Mouse (Mus musculus) urinary bladder, adult 2 months (tissue): Measurements from ENCODE around the gene Lif. TPM values are rescaled to one million over a fixed set of nuclear protein-coding genes. Genes with fewer than 3 reads are reported as not detected.

Experiments used
- DNase-seq: peaks from one replicate; pipeline ENCODE4 v3.0.0; 2022; ENCODE audit warnings: low spot score
- polyA plus RNA-seq: library from polyadenylated mRNA; depleted of rRNA; stranded (reverse); fragments of >200 nt; gene quantifications from 2 replicates; pipeline ENCODE4 v1.2.3, GENCODE M21; 2012; rRNA removed

Gene Lif
- polyA plus RNA-seq = 2.5 and 2.8 TPM in 2 replicates

DNA sequence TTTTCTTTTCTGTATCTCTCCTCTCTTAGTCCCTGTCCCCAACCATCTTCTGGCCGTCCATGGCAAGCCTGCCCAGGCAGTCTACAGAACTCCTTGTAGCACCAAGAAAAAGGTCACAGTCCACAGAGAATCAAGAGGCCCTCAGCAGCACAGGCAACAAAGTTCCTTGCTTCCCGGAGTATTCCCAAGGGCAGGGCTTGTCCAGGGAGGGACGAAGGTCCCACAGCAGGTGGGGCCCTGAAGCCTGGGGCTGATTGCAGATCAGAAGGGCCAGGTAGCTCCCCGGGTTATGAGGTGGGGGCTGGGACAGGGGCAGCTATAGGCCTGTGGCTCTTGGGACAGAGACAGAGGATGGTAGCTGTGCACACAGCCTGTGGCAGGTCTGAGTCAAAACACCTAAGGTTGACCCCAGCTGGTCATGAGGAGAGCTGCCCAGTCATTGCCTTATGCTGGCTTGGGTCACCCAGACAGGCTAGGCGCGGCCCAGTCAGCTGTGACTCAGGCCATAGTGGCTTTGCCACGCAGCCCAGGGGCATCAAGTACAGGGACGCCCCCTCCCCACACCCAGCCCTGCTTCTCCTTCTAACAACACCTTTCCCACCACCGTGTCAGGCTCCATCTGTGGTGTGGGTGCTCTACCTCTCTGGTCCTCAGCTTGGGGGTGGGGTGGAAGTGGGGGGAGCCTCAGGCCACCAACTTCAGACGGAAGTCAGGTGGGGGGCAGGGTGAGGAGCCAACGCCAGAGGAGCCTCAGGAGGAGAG, at the start of gene Lif:
Gene Lif, plus strand, starts transcription at position 712 of the 762 bp plus-strand sequence.
- DNase-seq = no peak

DNA sequence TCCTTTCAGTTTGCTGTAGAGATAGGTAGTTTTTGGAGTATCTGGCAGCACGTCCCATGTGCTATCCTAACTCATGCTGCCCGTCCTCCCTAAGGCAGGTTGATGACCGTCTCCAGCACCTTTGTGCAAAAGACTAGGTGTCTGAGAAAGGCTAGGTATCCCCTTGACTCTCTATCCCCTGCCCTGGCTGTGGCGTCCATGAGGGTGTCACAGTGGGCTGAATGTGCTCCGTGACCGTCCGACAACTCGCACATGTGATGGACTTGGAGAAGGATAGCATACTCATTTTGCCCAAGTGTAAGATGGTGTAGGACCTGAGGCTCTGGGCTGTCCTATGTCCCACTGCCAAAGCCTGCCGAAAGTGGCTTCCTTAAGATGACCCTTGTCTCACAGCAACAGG, 49.7 kb upstream of the Lif start:
- no peak for DNase-seq

DNA sequence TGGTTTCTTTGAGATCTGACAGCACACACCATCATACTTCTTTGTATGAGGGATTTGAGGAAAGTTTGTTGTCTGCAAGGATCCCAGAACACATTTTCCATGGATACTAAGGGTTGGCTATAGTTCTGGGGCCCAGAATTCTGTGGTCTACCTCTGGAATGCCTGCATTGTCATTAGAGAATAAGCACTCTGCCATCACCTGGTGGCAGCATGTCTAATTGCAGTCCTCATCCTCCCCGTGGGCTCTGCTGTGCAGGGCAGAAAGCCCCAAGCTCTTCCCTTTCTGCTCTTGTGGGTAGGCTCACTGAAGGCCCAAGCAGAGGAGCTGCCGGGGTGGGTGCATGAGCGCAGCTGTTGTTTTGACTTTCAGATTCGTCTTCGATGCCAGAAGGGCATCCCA, 47.8 kb upstream of the Lif start:
- no peak for DNase-seq

DNA sequence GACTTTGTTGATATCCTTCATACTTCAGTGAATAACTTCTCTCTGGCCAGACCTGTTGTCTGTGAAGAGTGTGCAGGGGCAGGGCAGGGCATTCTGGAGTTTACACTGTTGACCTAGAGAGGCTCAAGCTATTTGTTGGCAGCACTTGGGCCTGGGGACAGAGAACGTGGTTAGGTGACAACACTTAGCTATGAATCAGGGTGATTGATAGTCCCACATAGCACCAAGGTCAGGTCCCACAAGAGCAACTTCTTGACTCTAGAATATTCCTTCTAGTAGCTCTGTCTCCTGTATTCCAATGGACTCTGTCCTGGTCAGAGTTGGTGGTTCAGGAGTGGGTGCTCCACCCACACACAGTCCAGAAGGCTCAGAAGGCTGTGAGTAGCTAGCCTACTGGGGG, 46.6 kb upstream of the Lif start:
- DNase-seq = no peak

DNA sequence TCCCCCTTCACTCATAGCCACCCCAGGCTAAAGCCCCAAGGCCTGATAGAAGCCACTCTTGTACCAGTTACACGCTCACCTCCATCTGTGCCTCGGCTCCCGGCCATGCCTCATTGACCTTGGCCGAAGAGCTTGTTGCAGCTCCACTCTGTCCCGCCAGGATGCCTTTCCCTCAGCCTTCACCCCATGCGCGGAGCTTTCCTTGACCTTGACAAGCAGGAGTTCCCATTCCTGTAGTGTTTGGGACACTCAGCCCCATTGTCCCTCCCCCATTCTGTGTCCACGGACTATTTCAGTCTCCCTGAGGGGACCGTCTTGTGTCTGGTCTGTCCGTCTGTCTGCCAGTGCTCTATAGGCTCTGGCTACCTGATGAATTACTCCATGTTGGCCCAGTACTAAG, 44.2 kb upstream of the Lif start:
- peak; percentile 19 for DNase-seq

DNA sequence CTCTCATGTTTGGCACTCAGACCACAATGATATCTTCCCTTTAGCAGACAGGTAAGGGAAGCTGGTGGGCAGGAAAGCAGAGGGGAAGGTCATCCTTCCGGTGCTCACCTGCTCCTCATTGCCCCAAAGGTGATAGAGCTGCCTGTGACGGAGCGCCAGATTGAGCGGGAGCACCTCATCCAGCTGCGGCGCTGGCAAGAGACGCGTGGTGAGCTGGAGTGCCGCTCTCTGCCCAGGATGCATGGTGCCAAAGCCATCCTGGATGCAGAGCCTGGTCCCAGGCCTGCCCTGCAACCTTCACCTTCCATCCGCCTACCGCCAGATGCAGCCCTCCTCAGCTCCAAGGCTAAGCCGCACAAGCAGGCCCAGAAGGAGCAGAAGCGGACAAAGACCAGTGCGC, 42.8 kb upstream of the Lif start:
- DNase-seq = no peak

DNA sequence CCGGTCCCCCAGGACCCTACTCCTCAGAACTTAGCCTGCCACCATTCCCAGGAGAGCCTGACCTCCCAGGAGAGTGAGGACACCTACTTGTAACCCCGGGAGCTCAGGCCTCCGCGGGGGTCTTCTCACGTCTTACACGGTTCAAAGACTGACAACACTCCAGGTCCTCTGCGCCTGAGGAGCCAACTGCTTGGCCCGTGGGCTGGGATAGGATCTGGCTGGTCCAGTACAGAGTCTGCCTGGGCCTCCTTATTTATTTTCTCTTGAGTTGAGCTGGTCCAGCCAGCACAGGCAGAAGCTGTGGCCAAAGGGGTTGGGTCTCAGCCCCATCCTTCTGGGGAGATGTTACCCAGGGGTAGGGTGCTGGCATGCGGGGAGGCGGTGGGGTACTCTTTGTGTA, 42.3 kb upstream of the Lif start:
- DNase-seq = no peak

DNA sequence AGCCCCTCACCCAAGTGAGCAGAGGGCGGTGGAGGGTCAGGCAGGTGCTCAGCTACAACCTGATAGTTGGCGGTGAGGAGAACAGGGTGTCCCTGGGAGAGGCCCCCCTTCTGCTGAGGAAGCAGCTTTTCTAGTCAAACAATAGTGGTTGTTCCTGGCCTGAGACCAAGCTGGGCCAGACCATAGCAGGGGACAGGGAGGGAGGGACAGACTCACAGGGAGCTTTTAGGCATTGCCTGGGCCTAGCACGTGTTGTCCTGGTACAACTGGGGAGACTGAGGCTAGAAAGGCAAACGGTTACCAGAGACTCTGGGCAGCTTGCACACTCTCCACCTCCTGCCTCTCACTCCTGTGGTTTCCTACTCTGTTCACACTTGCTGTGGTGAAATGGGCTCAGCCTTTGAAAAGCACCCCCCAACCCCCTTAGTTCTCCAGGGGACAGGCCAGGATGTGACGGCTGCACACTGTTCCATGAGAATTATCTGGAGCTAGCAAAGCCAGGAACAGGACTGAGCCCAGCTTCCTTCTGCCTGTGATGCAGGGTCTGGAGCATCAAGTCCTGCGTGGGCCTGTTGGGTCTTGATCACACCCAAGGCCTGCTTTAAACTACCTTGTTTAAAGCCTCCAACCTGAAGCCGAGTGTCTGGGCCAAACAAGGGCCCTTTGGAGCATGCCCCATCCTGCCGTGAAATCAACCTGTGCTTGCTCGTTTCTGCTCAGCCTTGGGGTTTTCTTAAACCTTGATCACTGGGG, 40.9 kb upstream of the Lif start:
- no peak for DNase-seq

DNA sequence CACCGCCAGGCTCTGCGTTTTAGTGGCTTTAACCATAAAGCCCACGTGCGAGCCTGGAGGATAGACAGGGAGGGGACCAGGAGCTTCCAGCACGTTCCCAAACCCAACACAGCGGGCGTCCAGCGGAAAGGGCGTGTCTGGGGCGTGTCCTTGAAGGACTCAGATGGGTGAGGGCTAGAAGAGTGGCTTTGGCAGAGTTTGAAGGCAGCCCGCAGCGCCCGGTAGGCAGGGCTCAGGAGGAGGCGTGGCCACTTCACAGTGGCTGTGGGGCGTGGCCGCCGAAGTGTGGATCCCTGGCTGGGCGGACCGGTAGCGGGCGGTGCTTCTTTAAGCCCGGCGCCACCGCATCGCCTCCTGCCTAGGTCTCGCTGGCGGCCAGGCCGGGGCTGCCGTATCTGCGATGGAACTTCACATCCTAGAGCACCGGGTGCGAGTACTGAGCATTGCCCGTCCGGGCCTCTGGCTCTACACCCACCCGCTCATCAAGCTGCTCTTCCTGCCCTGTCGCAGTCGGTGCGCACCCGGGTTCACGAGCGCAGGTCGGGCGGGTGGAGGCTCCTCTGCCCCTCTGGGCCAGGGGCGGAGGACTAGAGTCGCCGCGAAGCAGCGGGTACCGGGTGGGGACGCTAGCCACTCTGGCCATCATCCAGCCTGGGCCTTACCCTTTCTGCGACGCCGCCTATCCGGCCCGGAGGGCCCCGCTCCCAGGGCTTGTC, 39.3 kb upstream of the Lif start, which contains the start of gene Castor1:
Gene Castor1, plus strand, starts transcription at position 312 of the 716 bp plus-strand sequence.
- DNase-seq = peak; percentile 78

DNA sequence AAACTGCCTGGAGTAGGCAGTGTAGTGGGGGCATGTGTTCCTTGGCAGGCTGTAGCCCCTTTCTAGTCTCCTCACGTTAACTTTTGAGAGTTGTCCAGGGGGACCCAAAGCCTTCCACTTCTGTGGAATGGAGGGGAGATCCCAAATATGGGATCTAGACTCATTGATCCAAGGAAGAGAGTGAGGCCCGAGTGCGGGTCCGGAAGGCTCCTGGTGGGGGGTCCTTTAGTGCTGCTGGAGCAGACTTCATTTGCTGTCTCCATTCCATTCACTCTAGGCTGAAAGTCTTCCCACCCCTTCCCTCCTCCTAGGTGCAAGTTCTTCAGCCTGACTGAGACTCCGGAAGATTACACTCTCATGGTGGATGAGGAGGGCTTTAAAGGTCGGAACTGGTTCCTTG, 38.7 kb upstream of the Lif start:
- no peak for DNase-seq

DNA sequence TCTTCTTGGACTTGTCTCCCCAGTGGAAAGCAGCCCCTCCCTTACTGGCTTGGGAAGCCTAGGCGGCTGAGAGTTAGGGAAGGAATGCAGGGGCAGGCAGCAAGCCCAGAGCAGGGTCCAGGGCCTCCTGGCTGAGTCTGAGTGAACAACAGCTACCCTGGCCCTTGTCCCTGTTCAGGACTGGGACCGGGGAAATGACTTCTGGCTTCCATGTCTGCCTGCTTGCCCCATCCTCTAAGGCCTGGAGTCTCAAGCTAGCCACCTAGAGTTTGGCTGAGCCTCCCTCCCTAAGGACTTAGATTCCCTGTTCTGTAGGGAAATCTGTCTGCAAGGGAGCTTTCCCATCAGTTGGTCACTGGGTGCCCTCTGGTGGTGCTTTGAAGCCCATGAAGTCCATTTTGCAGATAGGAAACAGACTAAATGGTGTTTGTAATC, 38.0 kb upstream of the Lif start:
- DNase-seq = no peak

DNA sequence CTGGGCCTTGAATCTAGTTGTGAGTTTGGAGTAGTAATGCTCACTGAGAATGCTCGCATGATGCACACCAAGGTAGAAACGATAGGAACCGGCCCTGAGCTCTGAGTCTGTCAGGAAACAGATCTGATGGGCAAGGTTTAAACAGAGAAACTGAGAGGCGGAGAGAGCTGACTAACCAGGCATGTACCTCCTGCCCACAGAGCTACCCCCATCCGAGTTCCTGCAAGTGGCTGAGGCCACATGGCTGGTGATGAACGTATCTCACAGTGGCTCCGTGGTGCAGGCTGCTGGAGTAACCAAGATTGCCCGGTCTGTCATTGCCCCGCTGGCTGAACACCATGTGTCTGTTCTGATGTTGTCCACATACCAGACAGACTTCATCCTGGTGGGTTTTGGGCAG, 37.4 kb upstream of the Lif start:
- DNase-seq = no peak

DNA sequence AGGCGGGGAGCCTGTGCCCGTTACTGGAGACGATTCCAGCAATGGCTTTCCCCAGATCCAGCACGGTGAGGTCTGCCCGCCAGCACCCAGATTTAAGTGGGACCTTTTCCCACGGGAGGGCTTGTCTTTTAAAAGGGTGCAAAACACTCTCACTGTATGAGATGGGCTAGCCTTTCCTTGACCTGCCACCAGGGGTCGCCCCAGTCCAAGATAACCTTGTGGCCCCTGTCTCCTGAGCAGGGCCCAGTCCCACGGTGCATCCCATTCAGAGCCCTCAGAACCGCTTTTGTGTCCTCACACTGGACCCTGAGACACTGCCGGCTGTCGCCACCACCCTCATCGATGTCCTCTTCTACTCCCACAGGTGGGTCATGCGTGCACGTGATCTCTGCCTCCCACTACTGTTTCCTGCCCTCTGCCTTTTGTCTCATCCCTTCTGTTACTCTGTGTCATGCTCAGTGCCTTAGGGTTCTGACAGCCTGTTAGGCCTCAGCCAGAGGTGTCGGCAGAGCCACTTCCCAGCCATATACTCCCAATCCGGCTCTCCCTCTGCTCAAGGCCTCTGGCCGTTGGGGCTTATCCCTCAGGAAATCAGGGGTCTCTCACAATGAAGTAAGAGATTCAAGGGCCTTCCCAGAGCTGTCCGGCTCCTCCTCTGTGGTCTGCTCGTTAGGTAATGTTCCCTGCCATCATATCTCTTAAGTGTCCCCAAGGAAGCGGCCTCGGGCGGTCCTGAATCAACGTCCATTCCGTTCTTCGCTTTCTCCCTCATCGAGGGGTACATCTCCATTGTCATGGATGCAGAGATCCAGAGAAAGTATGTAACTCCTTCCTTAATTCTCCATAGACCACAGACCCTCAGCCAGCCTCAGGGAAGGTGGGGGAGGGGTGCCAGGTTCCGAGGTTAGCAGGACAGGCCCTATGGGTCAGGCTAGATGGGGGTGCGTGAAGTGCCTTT, 36.6 kb upstream of the Lif start:
- peak; percentile 71 for DNase-seq

DNA sequence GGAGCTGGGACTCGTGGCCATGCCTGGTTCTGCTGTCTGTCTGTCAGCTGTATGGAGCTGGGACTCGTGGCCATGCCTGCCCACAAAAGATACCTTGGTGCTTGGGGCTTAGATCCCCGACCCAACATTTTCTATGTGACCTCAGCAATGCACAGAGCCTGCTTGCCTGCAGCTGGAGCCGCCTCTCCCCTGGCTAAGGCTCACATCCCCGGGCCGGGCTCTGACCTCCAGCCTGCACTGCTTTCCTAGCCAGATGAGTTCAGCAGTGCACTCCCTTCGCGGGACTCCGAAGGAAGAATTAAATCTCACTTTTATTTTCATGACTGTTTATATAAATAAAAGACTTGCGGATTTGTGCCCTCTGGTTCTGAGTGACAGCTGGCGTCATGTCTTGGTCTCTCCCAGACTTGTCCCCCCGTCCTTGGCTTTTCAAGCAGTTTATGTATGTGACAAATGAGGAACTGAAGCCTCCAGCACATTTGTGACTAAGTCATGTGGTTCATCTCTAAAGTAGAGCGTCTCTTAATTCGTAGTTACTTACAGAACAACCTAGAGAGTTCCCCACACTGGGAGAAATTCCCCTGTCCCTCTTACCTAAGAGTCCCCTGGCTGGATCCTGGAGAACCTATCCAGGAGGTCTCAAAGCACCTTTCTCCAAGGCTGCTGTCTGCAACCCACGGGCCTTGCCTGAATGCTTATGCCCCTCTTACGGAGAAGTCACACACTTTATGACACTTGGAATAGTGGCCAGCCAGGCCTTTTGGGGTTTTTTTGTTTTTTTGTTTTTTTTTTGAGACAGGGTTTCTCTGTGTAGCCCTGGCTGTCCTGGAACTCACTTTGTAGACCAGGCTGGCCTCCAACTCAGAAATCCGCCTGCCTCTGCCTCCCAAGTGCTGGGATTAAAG, 35.1 kb upstream of the Lif start:
- DNase-seq = no peak

DNA sequence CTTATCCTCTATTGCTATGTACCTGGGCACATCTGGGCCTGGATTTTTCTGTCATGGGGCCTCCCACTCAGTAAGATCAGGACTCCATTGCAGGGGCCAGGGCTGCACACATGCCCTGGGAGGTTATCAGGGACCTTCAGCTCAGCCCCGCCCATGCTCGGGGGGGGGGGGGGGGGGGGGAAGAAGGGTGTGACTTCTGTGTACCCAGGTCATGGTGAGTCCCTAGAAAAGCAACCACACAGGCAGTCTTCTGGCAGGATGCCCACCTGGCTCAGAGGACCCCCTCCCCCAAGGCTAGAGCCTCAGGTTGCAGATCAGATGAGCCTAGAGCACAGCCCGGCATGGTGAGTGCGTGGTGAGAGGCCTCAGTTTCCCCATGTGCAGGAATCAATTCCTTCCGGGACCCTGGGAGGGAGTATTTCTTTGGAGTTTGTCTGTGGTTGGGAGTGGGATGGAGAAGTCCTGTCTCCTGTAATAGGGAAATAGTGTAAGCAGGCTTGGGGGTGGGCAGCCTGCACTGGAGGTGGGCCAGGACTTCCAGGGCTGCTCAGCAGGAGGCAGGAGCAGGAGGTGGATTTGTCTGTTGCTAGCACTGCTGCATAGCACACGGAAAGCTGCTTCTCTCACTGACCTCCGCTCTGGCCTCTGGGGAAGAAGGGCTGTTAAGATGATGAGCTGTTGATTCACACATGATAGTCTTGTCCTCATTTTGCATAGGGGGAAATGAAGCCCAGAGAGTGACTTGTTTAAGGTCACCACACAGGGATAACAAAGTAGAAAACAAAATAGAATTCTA, 33.8 kb upstream of the Lif start:
- no peak for DNase-seq

DNA sequence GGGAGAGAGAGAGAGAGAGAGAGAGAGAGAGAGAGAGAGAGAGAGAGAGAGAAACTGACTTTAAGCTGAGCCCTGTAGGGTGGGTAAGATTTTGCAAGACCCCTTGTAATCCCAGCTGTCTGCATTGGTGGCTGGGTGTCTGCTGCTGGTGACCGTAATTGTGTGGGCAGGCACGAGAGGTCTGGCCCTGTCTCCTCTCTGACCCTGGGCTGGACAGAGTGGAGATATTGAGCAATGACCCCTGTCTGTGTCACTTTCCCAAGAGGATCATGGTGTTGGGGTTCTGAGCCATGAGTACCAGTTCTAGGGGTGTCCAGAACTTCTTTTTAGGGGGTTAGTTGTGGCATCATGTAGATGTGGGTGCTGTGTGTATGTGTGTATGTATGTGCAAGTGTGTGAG, 33.1 kb upstream of the Lif start:
- DNase-seq = no peak

DNA sequence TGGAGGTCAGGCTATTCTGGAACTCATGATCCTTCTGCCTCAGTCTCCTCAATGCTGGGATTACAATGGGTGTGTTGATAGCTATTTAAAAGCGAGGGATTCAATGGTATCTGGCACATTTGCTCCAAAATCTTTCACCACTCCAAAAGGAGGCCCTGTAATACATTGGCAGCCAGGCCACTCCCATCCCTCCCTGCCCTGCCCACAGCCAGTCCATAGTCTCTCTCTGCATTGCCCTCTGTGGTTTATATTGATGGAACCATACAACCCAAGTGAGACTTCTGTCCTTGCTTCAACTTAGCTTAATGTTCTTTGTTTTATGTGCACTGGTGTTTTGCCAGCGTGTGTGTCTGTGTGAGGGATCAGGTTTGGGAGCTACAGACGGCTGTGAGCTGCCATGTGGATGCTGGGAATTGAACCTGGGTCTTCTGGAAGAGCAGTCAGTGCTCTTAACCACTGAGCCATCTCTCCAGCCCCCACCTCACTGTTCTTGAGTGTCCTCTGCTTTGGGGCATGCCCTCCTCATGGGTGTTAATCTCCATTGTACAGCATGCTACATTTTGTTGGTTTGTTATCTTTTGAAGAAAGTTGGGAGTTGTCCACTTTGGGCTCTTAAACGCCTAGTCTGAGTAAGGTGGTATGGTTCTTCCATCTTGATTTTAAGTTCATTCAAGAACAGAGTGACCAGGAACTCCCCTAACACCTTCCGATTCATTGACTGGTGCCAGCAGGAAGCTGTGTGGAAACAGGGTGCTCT, 30.6 kb upstream of the Lif start:
- DNase-seq = no peak

DNA sequence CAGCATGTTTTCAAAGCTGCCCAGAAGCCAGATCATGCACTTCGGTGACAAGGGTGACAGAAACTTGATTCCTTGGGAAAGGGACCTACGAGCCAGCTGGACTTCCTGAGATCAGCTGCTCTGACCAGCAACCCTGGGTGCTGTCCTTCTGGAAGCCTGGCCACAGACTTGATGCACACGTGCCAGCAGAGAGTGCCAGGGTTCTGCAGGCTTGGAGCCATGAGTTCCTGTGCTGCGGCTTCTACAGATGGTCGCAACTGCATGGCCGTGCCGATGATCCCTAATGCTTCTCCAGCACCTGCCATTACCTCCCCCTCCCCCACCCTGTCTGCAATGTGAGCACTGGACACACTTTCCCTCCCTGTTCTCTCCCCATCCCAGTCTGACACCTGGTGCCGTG, 28.9 kb upstream of the Lif start:
- DNase-seq = no peak

DNA sequence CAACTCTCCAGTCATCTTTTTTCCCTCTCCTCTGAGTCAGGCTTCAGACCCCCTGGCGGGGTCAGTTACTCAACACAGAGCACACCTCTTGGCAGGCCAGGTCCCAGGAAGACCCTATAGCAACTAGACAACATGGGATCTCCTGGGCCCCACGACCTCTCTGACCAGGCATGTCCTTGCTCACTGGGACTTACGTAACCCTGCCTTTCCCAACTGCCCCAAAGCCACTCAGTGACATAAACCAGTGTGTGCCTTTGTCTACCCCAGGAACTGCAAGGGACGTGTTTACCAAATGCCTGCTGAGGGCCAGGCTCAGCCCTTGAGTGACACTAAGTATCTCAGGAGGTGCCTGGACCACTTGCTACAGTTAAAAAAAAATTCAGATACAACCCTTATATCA, 27.5 kb upstream of the Lif start:
- DNase-seq = no peak
